Mouse (Mus musculus) MEL (cell line): ENCODE results near the gene Gpr179. TPM values are rescaled to one million over a fixed set of nuclear protein-coding genes. Genes with fewer than 3 reads are reported as not detected.
A peak's percentile ranks its signal among the peaks of the same experiment; 100 is the strongest.

ENCODE experiments used
- DNase-seq: peaks from one replicate; pipeline ENCODE4 v3.0.0; 2011; ENCODE audit warnings: low read depth, low spot score
- H3K27ac ChIP-seq: 2 replicates; pipeline ENCODE4 v1.5.1; 2012; ENCODE audit warnings: low read depth, mild to moderate bottlenecking, control low read depth, low read length, moderate library complexity; ENCODE audit not compliant: control insufficient read depth
- H3K27me3 ChIP-seq, 2 experiments: fragments of 150-350 bp in 1 of 2; sonication (generic) in 1 of 2; 2 replicates each; pipeline ENCODE4 v1.6.1; 2012; ENCODE audit warnings: low read length in 2 of 2, mild to moderate bottlenecking in 2 of 2, improper control_type of control experiment in 1 of 2, moderate library complexity in 1 of 2; ENCODE audit not compliant: insufficient read depth in 2 of 2, control insufficient read depth in 1 of 2
- H3K36me3 ChIP-seq, 2 experiments: 2 replicates each; pipeline ENCODE4 v1.6.1; 2012 to 2014; ENCODE audit warnings: low read length in 2 of 2, improper control_type of control experiment in 1 of 2, inconsistent platforms in 1 of 2, mild to moderate bottlenecking in 1 of 2; ENCODE audit not compliant: insufficient read depth in 2 of 2, control insufficient read depth in 1 of 2
- H3K4me1 ChIP-seq, 2 experiments: fragments of 150-350 bp in 1 of 2; sonication (generic) in 1 of 2; 2 replicates each; pipeline ENCODE4 v1.6.1; 2012; ENCODE audit warnings: low read length in 2 of 2, improper control_type of control experiment in 1 of 2, mild to moderate bottlenecking in 1 of 2; ENCODE audit not compliant: insufficient read depth in 2 of 2, control insufficient read depth in 1 of 2
- H3K4me3 ChIP-seq, 2 experiments: fragments of 150-350 bp in 1 of 2; sonication (generic) in 1 of 2; 2 replicates each; pipeline ENCODE4 v1.5.1; 2012; ENCODE audit warnings: low read depth in 2 of 2, low read length in 2 of 2, mild to moderate bottlenecking in 2 of 2, moderate library complexity in 2 of 2, control low read depth in 1 of 2, improper control_type of control experiment in 1 of 2; ENCODE audit not compliant: control insufficient read depth in 1 of 2, insufficient read depth in 1 of 2
- H3K79me2 ChIP-seq: 2 replicates; pipeline ENCODE4 v1.6.1; 2012; ENCODE audit warnings: mild to moderate bottlenecking, low read length, moderate library complexity; ENCODE audit not compliant: control insufficient read depth, poor library complexity, insufficient read depth
- H3K9ac ChIP-seq: 2 replicates; pipeline ENCODE4 v1.6.1; 2012; ENCODE audit warnings: low read depth, mild to moderate bottlenecking, control low read depth, low read length, moderate library complexity; ENCODE audit not compliant: control insufficient read depth, poor library complexity, severe bottlenecking
- H3K9me3 ChIP-seq: fragments of 150-350 bp; sonication (generic); replicated peaks from 2 replicates; pipeline ENCODE4 v1.6.1; 2012; ENCODE audit warnings: mild to moderate bottlenecking, low read length, improper control_type of control experiment, moderate library complexity; ENCODE audit not compliant: insufficient read depth
- BHLHE40 ChIP-seq: IDR thresholded peaks from 2 replicates; pipeline ENCODE4 v1.6.1; 2012; ENCODE audit warnings: low read depth, mild to moderate bottlenecking, inconsistent platforms, low read length, improper control_type of control experiment, borderline replicate concordance
- CTCF ChIP-seq, 3 experiments: IDR thresholded peaks in 2 of 3; conservative IDR thresholded peaks in 1 of 3; 2 replicates each; pipeline ENCODE4 v1.5.1; 2011 to 2012; ENCODE audit warnings: low read length in 3 of 3, low read depth in 2 of 3, mild to moderate bottlenecking in 2 of 3, improper control_type of control experiment in 1 of 3, inconsistent platforms in 1 of 3, mixed read lengths in 1 of 3, moderate library complexity in 1 of 3; ENCODE audit not compliant: control insufficient read depth in 1 of 3, insufficient read depth in 1 of 3, poor library complexity in 1 of 3, severe bottlenecking in 1 of 3
- E2F4 ChIP-seq: IDR thresholded peaks from 2 replicates; pipeline ENCODE4 v1.6.1; 2011; ENCODE audit warnings: low read depth, low read length, improper control_type of control experiment, borderline replicate concordance
- ELF1 ChIP-seq: IDR thresholded peaks from 2 replicates; pipeline ENCODE4 v1.6.1; 2014; ENCODE audit warnings: low read depth, mild to moderate bottlenecking, inconsistent platforms, low read length, improper control_type of control experiment, moderate library complexity
- EP300 ChIP-seq, 2 experiments: IDR thresholded peaks; 2 replicates each; pipeline ENCODE4 v1.6.1; 2011; ENCODE audit warnings: improper control_type of control experiment in 2 of 2, low read length in 2 of 2, low read depth in 1 of 2, mild to moderate bottlenecking in 1 of 2
- GABPA ChIP-seq: IDR thresholded peaks from 2 replicates; pipeline ENCODE4 v1.6.1; 2012; ENCODE audit warnings: low read depth, mild to moderate bottlenecking, inconsistent platforms, low read length, improper control_type of control experiment, moderate library complexity
- GATA1 ChIP-seq: IDR thresholded peaks from 2 replicates; pipeline ENCODE4 v1.6.1; 2011; ENCODE audit warnings: low read depth, low read length, improper control_type of control experiment
- KAT2A ChIP-seq: conservative IDR thresholded peaks from 2 replicates; pipeline ENCODE4 v1.6.1; 2012; ENCODE audit warnings: low read depth, low read length, improper control_type of control experiment, inconsistent platforms
- MAFK ChIP-seq: IDR thresholded peaks from 2 replicates; pipeline ENCODE4 v1.6.1; 2011; ENCODE audit warnings: low read depth, mild to moderate bottlenecking, low read length, improper control_type of control experiment, borderline replicate concordance
- MAX ChIP-seq: IDR thresholded peaks from 2 replicates; pipeline ENCODE4 v1.6.1; 2011; ENCODE audit warnings: low read length, improper control_type of control experiment
- MAZ ChIP-seq: IDR thresholded peaks from 2 replicates; pipeline ENCODE4 v1.6.1; 2012; ENCODE audit warnings: low read depth, mild to moderate bottlenecking, inconsistent platforms, low read length, improper control_type of control experiment
- MEF2A ChIP-seq: IDR thresholded peaks from 2 replicates; pipeline ENCODE4 v1.6.1; 2014; ENCODE audit warnings: low read depth, mild to moderate bottlenecking, inconsistent platforms, low read length, improper control_type of control experiment; ENCODE audit not compliant: poor library complexity, insufficient replicate concordance, severe bottlenecking; ENCODE audit errors: extremely low read depth
- MYB ChIP-seq: IDR thresholded peaks from 2 replicates; pipeline ENCODE4 v1.6.1; 2011; ENCODE audit warnings: mild to moderate bottlenecking, low read depth, low read length, improper control_type of control experiment
- MYC ChIP-seq: IDR thresholded peaks from 2 replicates; pipeline ENCODE4 v1.6.1; 2011; ENCODE audit warnings: low read depth, mild to moderate bottlenecking, low read length, improper control_type of control experiment, moderate library complexity
- NELFE ChIP-seq: IDR thresholded peaks from 2 replicates; pipeline ENCODE4 v1.6.1; 2011; ENCODE audit warnings: low read depth, low read length, improper control_type of control experiment
- NRF1 ChIP-seq: IDR thresholded peaks from 2 replicates; pipeline ENCODE4 v1.6.1; 2014; ENCODE audit warnings: low read depth, mild to moderate bottlenecking, inconsistent platforms, low read length, improper control_type of control experiment, moderate library complexity; ENCODE audit not compliant: poor library complexity, insufficient read depth, severe bottlenecking
- POLR2A ChIP-seq, 2 experiments: IDR thresholded peaks; 2 replicates each; pipeline ENCODE4 v1.6.1; 2011 to 2012; ENCODE audit warnings: low read length in 2 of 2, mild to moderate bottlenecking in 2 of 2, control low read depth in 1 of 2, improper control_type of control experiment in 1 of 2, low read depth in 1 of 2, moderate library complexity in 1 of 2; ENCODE audit not compliant: control insufficient read depth in 1 of 2, insufficient read depth in 1 of 2, poor library complexity in 1 of 2
- POLR2AphosphoS2 ChIP-seq: IDR thresholded peaks from 2 replicates; pipeline ENCODE4 v1.6.1; 2011; ENCODE audit warnings: low read length, improper control_type of control experiment
- RAD21 ChIP-seq: IDR thresholded peaks from 2 replicates; pipeline ENCODE4 v1.6.1; 2011; ENCODE audit warnings: mild to moderate bottlenecking, low read depth, low read length, improper control_type of control experiment
- RCOR1 ChIP-seq: IDR thresholded peaks from 2 replicates; pipeline ENCODE4 v1.6.1; 2012; ENCODE audit warnings: low read depth, mild to moderate bottlenecking, inconsistent platforms, low read length, improper control_type of control experiment
- SIN3A ChIP-seq: IDR thresholded peaks from 2 replicates; pipeline ENCODE4 v1.6.1; 2012; ENCODE audit warnings: low read length, improper control_type of control experiment, inconsistent platforms
- SMC3 ChIP-seq: IDR thresholded peaks from 2 replicates; pipeline ENCODE4 v1.6.1; 2011; ENCODE audit warnings: low read depth, low read length, improper control_type of control experiment
- TAL1 ChIP-seq: IDR thresholded peaks from 2 replicates; pipeline ENCODE4 v1.6.1; 2012; ENCODE audit warnings: mild to moderate bottlenecking, inconsistent platforms, low read length, moderate library complexity, mixed read lengths
- TBP ChIP-seq: IDR thresholded peaks from 2 replicates; pipeline ENCODE4 v1.8.0; 2011; ENCODE audit warnings: low read depth, low read length, improper control_type of control experiment
- TCF12 ChIP-seq: IDR thresholded peaks from 2 replicates; pipeline ENCODE4 v1.6.1; 2014; ENCODE audit warnings: low read depth, mild to moderate bottlenecking, inconsistent platforms, low read length, improper control_type of control experiment, moderate library complexity
- USF2 ChIP-seq, 2 experiments: IDR thresholded peaks; 2 replicates each; pipeline ENCODE4 v1.6.1; 2011 to 2012; ENCODE audit warnings: improper control_type of control experiment in 2 of 2, low read length in 2 of 2, borderline replicate concordance in 1 of 2, inconsistent platforms in 1 of 2, low read depth in 1 of 2, mild to moderate bottlenecking in 1 of 2; ENCODE audit not compliant: insufficient read depth in 1 of 2
- ZC3H11A ChIP-seq: IDR thresholded peaks from 2 replicates; pipeline ENCODE4 v1.6.1; 2012; ENCODE audit warnings: low read depth, mild to moderate bottlenecking, inconsistent platforms, low read length, improper control_type of control experiment
- ZNF384 ChIP-seq: IDR thresholded peaks from 2 replicates; pipeline ENCODE4 v1.6.1; 2012; ENCODE audit warnings: low read depth, mild to moderate bottlenecking, inconsistent platforms, low read length, improper control_type of control experiment
- polyA plus RNA-seq, 2 experiments: library from polyadenylated mRNA; stranded (reverse) in 1 of 2; unstranded in 1 of 2; fragments of >175 nt in 1 of 2; fragments of >200 nt in 1 of 2; gene quantifications; 2 replicates each; pipeline versions ENCODE4 v1.2.1 to v1.2.4; 2012; ENCODE audit warnings: low replicate concordance in 2 of 2, low read depth in 1 of 2; ENCODE audit not compliant: insufficient read length in 2 of 2, insufficient read depth in 1 of 2, missing spikeins in 1 of 2
- total RNA-seq: library from RNA; depleted of rRNA; stranded (reverse); fragments of 300-350 nt; gene quantifications from 2 replicates; pipeline ENCODE4 v1.2.3, GENCODE M21; 2012; rRNA removed

Gene Gpr179
- total RNA-seq = under 0.01 and 0.04 TPM in 2 replicates
- polyA plus RNA-seq = under 1 TPM in 1 of 2 experiments, not detected in 1; 0.01 TPM

DNA sequence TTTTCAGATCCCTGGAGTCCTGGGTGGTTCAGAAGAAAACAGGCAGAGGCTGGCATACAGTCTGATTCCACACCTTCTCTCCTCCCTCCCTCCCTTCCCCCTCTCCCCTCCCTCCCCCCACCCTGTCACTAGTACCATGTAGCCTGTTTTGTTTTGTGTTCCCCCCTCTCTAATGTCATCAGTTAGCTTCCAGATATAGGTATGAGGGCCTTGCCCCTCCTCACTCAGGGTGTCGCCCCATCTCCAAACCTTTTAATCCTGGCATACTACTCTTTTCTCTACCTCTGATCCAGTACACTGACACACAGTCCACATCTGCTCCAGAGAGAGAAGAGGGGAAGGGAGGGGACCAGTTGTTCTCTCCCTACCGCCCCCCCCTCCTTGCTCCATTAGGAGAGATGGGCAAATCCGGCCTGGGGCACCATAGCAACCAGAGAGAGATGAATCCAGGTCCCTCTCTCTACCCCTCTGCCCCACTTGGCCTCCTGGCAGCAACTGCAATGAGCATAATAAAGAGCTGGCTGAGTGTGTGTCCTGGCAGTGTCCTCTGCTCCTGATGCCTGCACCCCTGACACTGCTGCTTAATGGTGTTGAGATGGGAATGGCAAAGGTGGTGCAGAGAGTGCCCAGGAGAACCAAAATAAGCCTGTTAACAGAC, at the start of gene Gpr179:
Gene Gpr179 (minus strand): TSS at position 51 of the 658 bp plus-strand sequence.
- no peak for DNase-seq

DNA sequence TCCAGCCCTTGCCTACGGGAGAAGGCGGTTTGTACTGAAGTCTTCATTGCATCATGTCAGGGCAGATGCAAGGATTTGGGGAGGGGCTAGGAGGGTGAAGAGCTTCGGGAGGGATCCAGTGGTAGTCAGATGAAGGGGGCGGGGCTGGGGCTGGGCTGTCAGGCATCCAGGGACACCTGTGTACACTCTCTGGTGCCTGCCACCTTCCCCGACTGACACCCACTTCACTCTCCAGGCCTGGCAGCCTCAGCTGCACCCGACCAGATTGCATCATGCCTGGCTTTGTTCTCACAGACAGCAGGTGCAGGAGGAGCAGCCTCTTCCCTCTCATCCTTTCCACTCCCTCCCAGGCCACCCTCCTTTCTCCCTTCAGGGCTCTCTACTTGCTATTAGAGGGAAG, 49.2 kb upstream of the Gpr179 start:
- no peaks in the 10 kb centered on the region for H3K27me3 ChIP-seq
- peak; percentile 73 for DNase-seq
- H3K79me2 ChIP-seq = no peaks in the 10 kb centered on the region; the same call in 1 of the 2 replicates
- no peak overlapping the region for H3K27ac ChIP-seq
- peak overlapping the region; percentile 26 to 32; a peak in 2 of 4 replicates for H3K4me3 ChIP-seq
- no peaks in the 10 kb centered on the region for H3K9me3 ChIP-seq
- H3K4me1 ChIP-seq = peaks cover 13 to 24% of the 10 kb centered on the region in 2 experiments
- H3K9ac ChIP-seq = peak overlapping the region; percentile 36
- peaks cover 0 to 6% of the 10 kb centered on the region in 2 experiments; a peak in 2 of 4 replicates for H3K36me3 ChIP-seq
- TF ChIP-seq TCF12 = peak; percentile 14; the same call in 1 of the 2 replicates
- 0 out of 2 replicates have a peak, but pooled peaks have one; percentile 27 for TF ChIP-seq MAZ
- TF ChIP-seq EP300 (IDR thresholded peaks at IDR 0.05; ENCODE audit: low read depth in 1 of 2, low read length in 2 of 2) = no peak
- TF ChIP-seq SMC3 = no peak
- TF ChIP-seq CTCF (IDR thresholded peaks at IDR 0.05 in 2 of 3, conservative IDR thresholded peaks at IDR 0.05 in 1 of 3; ENCODE audit: control insufficient read depth in 1 of 3, insufficient read depth in 1 of 3, low read depth in 2 of 3, low read length in 3 of 3, poor library complexity in 1 of 3, severe bottlenecking in 1 of 3) = no peak
- TF ChIP-seq NELFE = no peak
- no peak for TF ChIP-seq RCOR1
- no peak; the same call in 1 of the 2 replicates for TF ChIP-seq KAT2A
- no peak for TF ChIP-seq BHLHE40
- TF ChIP-seq MYC = no peak
- no peak for TF ChIP-seq MYB
- no peak for TF ChIP-seq TAL1
- TF ChIP-seq SIN3A = no peak
- TF ChIP-seq MAX = 0 out of 2 replicates have a peak, but pooled peaks have one; percentile 9
- TF ChIP-seq GATA1 = no peak
- no peak for TF ChIP-seq TBP
- no peak for TF ChIP-seq ELF1
- no peak; the same call in 1 of the 2 replicates for TF ChIP-seq POLR2AphosphoS2
- no peak for TF ChIP-seq MAFK
- TF ChIP-seq GABPA = no peak
- TF ChIP-seq NRF1 = no peak
- no peak for TF ChIP-seq MEF2A
- no peak for TF ChIP-seq USF2 (IDR thresholded peaks at IDR 0.05; ENCODE audit: borderline replicate concordance in 1 of 2, insufficient read depth in 1 of 2, low read depth in 1 of 2, low read length in 2 of 2)
- no peak for TF ChIP-seq ZC3H11A

More for the DNA sequence above, at the start of gene Gpr179:
- Histone ChIP-seq H3K36me3 (peaks cover 0 to 12% of the 10 kb centered on the region in 2 experiments; a peak in 2 of 4 replicates), H3K4me3 (no peak within 1 kb of the TSS), H3K27me3 (no peaks in the 10 kb centered on the region), H3K79me2 (no peaks in the 10 kb centered on the region), H3K4me1 (peaks cover 10 to 17% of the 10 kb centered on the region in 2 experiments), H3K27ac (no peak within 1 kb of the TSS), H3K9ac (no peak within 1 kb of the TSS), H3K9me3 (no peaks in the 10 kb centered on the region)
- no peak for TF ChIP-seq POLR2AphosphoS2
- no peak for TF ChIP-seq ZNF384
- TF ChIP-seq EP300 (IDR thresholded peaks at IDR 0.05; ENCODE audit: low read depth in 1 of 2, low read length in 2 of 2) = no peak
- TF ChIP-seq E2F4 = no peak
- no peak for TF ChIP-seq MAZ
- TF ChIP-seq USF2 (IDR thresholded peaks at IDR 0.05; ENCODE audit: borderline replicate concordance in 1 of 2, insufficient read depth in 1 of 2, low read depth in 1 of 2, low read length in 2 of 2) = no peak
- no peak for TF ChIP-seq TBP
- TF ChIP-seq POLR2A (IDR thresholded peaks at IDR 0.05; ENCODE audit: control insufficient read depth in 1 of 2, insufficient read depth in 1 of 2, low read depth in 1 of 2, low read length in 2 of 2, poor library complexity in 1 of 2) = no peak
- no peak for TF ChIP-seq ZC3H11A
- no peak for TF ChIP-seq KAT2A
- no peak for TF ChIP-seq RAD21
- TF ChIP-seq MAFK = no peak
- no peak for TF ChIP-seq MAX
- TF ChIP-seq TCF12 = no peak
